9 mouse cellular contexts compared by ENCODE assay signal in genomic region chr14:79203496-79204158, GRCm38 (mm10). TPM values are rescaled to one million over a fixed set of nuclear protein-coding genes. Genes with fewer than 3 reads are reported as not detected.
DNase-seq lines count a peak whose midpoint lies in the region; ATAC-seq and TF ChIP-seq lines count a peak whose summit lies in the region.
"Had no signal": no experiment of that assay in that cellular context is flagged by ENCODE, and none has a peak within 500 bp of the region (broad histone marks: within the 10 kb centered on the region; RNA-seq: fewer than 3 reads in every experiment).

No protein-coding gene starts in this region.

- peak overlapping the region; percentile 14 for H3K9ac ChIP-seq in limb, embryonic 13.5 days
- no peak overlapping the region for H3K9ac ChIP-seq in stomach, postnatal 0 days (ENCODE audit: low read length)
- no peak overlapping the region for H3K9ac ChIP-seq in liver, postnatal 0 days (replicated peaks)

- peak; percentile 86 for ATAC-seq in limb, embryonic 13.5 days (ENCODE audit: low FRiP score, low read depth)
- ATAC-seq in stomach, postnatal 0 days (ENCODE audit: low FRiP score, low TSS enrichment), result 0 out of 2 replicates have a peak, but pooled peaks have one; percentile 36
- ATAC-seq in liver, postnatal 0 days, result no peak

- H3K36me3 ChIP-seq in thymus, adult 2 months (ENCODE audit: control insufficient read depth, insufficient read depth, low read length), result no peaks in the 10 kb centered on the region
- H3K36me3 ChIP-seq in limb, embryonic 13.5 days, result 0 out of 2 replicates have a peak, but pooled peaks cover 5% of the 10 kb centered on the region
- no peaks in the 10 kb centered on the region for H3K36me3 ChIP-seq in stomach, postnatal 0 days (ENCODE audit: control insufficient read depth, insufficient read depth, low read length)
- H3K36me3 ChIP-seq in liver, postnatal 0 days (replicated peaks; ENCODE audit: insufficient read depth, low read length), result 0 out of 2 replicates have a peak, but pooled peaks cover 3% of the 10 kb centered on the region

- peak overlapping the region; percentile 40 for H3K4me2 ChIP-seq in limb, embryonic 13.5 days (replicated peaks)
- no peak overlapping the region for H3K4me2 ChIP-seq in stomach, postnatal 0 days (replicated peaks; ENCODE audit: low read depth)
- no peak overlapping the region for H3K4me2 ChIP-seq in liver, postnatal 0 days (ENCODE audit: low read depth, low read length)

- no peaks in the 10 kb centered on the region for H3K9me3 ChIP-seq in limb, embryonic 13.5 days
- H3K9me3 ChIP-seq in stomach, postnatal 0 days (ENCODE audit: control insufficient read depth, low read length), result no peaks in the 10 kb centered on the region
- H3K9me3 ChIP-seq in liver, postnatal 0 days (ENCODE audit: low read length), result no peaks in the 10 kb centered on the region

- peaks cover 21% of the 10 kb centered on the region for H3K4me1 ChIP-seq in thymus, adult 2 months (replicated peaks; ENCODE audit: control insufficient read depth, insufficient read depth, low read length)
- peaks cover 70% of the 10 kb centered on the region for H3K4me1 ChIP-seq in limb, embryonic 13.5 days
- H3K4me1 ChIP-seq in stomach, postnatal 0 days (replicated peaks; ENCODE audit: control insufficient read depth, insufficient read depth), result no peaks in the 10 kb centered on the region
- H3K4me1 ChIP-seq in liver, postnatal 0 days (ENCODE audit: insufficient read depth), result 0 out of 2 replicates have a peak, but pooled peaks cover 2% of the 10 kb centered on the region

- no peak overlapping the region for H3K4me3 ChIP-seq in thymus, adult 2 months (ENCODE audit: control insufficient read depth, insufficient read depth, low read length)
- no peak overlapping the region for H3K4me3 ChIP-seq in limb, embryonic 13.5 days
- H3K4me3 ChIP-seq in stomach, postnatal 0 days (ENCODE audit: low read depth, low read length), result no peak overlapping the region
- no peak overlapping the region for H3K4me3 ChIP-seq in liver, postnatal 0 days (ENCODE audit: low read depth, low read length)

- 90% methylated on average over 12 of the region's 12 CpGs for WGBS in thymus, adult 2 months
- WGBS in limb, embryonic 13.5 days, result 7% methylated on average over 12 of the region's 12 CpGs
- WGBS in stomach, postnatal 0 days, result 34% methylated on average over 12 of the region's 12 CpGs
- 71% methylated on average over 12 of the region's 12 CpGs for WGBS in liver, postnatal 0 days (ENCODE audit: insufficient replicate concordance)

- H3K27ac ChIP-seq in thymus, adult 2 months (ENCODE audit: control insufficient read depth, insufficient read depth, low read length), result no peak overlapping the region
- peak overlapping the region; percentile 93 for H3K27ac ChIP-seq in limb, embryonic 13.5 days
- H3K27ac ChIP-seq in stomach, postnatal 0 days (replicated peaks), result no peak overlapping the region
- H3K27ac ChIP-seq in liver, postnatal 0 days (ENCODE audit: low read depth), result no peak overlapping the region

- TF ChIP-seq CTCF in thymus, adult 2 months (IDR thresholded peaks at IDR 0.05; ENCODE audit: borderline replicate concordance, control insufficient read depth, extremely low read depth, insufficient read depth, low read length, poor library complexity), result no peak
- no peak for TF ChIP-seq CTCF in stomach, postnatal 0 days (IDR thresholded peaks at IDR 0.05; ENCODE audit: low read depth)
- TF ChIP-seq CTCF in liver, postnatal 0 days (IDR thresholded peaks at IDR 0.05; ENCODE audit: low read depth), result no peak

- intact Hi-C loops in heart, postnatal 25 days (cut with DNase I), result no loop called here

- no peaks in the 10 kb centered on the region for H3K27me3 ChIP-seq in thymus, adult 2 months (ENCODE audit: control insufficient read depth, insufficient read depth, low read length)
- H3K27me3 ChIP-seq in limb, embryonic 13.5 days, result no peaks in the 10 kb centered on the region
- no peaks in the 10 kb centered on the region for H3K27me3 ChIP-seq in stomach, postnatal 0 days (ENCODE audit: control insufficient read depth, insufficient read depth, low read length)
- H3K27me3 ChIP-seq in liver, postnatal 0 days (ENCODE audit: insufficient read depth, low read length), result no peaks in the 10 kb centered on the region

- TF ChIP-seq EP300 in stomach, postnatal 0 days (optimal IDR thresholded peaks at IDR 0.05), result no peak
- no peak for TF ChIP-seq EP300 in liver, postnatal 0 days (IDR thresholded peaks at IDR 0.05; ENCODE audit: low read depth)

- DNase-seq in heart, adult 11 months, result peak; percentile 87
- DNase-seq in heart, postnatal 25 days (ENCODE audit: low spot score), result no peak
- peak; percentile 0 to 2 for DNase-seq in thymus, postnatal 36 days
- DNase-seq in thymus, adult 2 months, result no peak
- no peak for DNase-seq in stomach, postnatal 0 days (ENCODE audit: low spot score)
- DNase-seq in urinary bladder, postnatal 25 days (ENCODE audit: low spot score), result no peak
- DNase-seq in liver, postnatal 0 days, result no peak

- TF ChIP-seq POLR2A in thymus, adult 2 months (IDR thresholded peaks at IDR 0.05; ENCODE audit: control insufficient read depth, extremely low read depth, insufficient read depth, low read length, poor library complexity), result no peak

RNA-seq across cellular contexts. Expression of gene Zfp957, which starts 43.5 kb away (rescaled TPM):
- total RNA-seq in heart, postnatal 25 days (2021), result not detected
- polyA plus RNA-seq in thymus, adult 2 months (2012; rRNA removed), result not detected in 2 replicates
- not detected in 2 replicates for polyA plus RNA-seq in limb, embryonic 13.5 days (2015; fragmentation: Nextera tagmentation; extraction: Ambion mirVana)
- not detected in 2 replicates for polyA plus RNA-seq in stomach, postnatal 0 days (2015; fragmentation: Nextera tagmentation; extraction: Ambion mirVana)
- polyA plus RNA-seq in liver, postnatal 0 days (2015; fragmentation: Nextera tagmentation; extraction: Ambion mirVana), result not detected in 2 replicates
- total RNA-seq: left cerebral cortex, adult 8-10 months had no signal

Comparison
In these comparisons a context has a peak if more than half of its experiments do, and no peak if none do; other contexts are left out.
1. DNase-seq: peak in heart, adult 11 months (single experiment) and thymus, postnatal 36 days (2 of 2); none in heart, postnatal 25 days (single experiment), thymus, adult 2 months (single experiment), stomach, postnatal 0 days (single experiment), urinary bladder, postnatal 25 days (single experiment) and liver, postnatal 0 days (single experiment).